Mouse (Mus musculus) neural tube, embryonic 15.5 days (tissue): ENCODE measurements around the gene Proser2. TPM values are rescaled to one million over a fixed set of nuclear protein-coding genes. Genes with fewer than 3 reads are reported as not detected.

Source experiments
- ATAC-seq: fragments of 200-750 bp; cut with Nextera tagmentation; 2 replicates; pipeline ENCODE4 v1.8.0; 2017; ENCODE audit warnings: mild to moderate bottlenecking, moderate TSS enrichment, moderate library complexity; ENCODE audit not compliant: low FRiP score
- H3K27ac ChIP-seq: fragments of 300-500 bp; sonication (generic); replicated peaks from 2 replicates; pipeline ENCODE4 v1.5.1; 2015; ENCODE audit warnings: mild to moderate bottlenecking, inconsistent platforms
- H3K27me3 ChIP-seq: fragments of 300-500 bp; sonication (generic); replicated peaks from 2 replicates; pipeline ENCODE4 v1.6.1; 2015; ENCODE audit warnings: inconsistent platforms
- H3K36me3 ChIP-seq: fragments of 300-500 bp; sonication (generic); 2 replicates; pipeline ENCODE4 v1.6.1; 2015; ENCODE audit warnings: inconsistent platforms
- H3K4me1 ChIP-seq: fragments of 300-500 bp; sonication (generic); 2 replicates; pipeline ENCODE4 v1.6.1; 2015; ENCODE audit warnings: inconsistent platforms
- H3K4me2 ChIP-seq: fragments of 300-500 bp; sonication (generic); 2 replicates; pipeline ENCODE4 v1.6.1; 2015; ENCODE audit warnings: inconsistent platforms, mild to moderate bottlenecking, moderate library complexity
- H3K4me3 ChIP-seq: fragments of 300-500 bp; sonication (generic); replicated peaks from 2 replicates; pipeline ENCODE4 v1.5.1; 2015; ENCODE audit warnings: mild to moderate bottlenecking, inconsistent platforms
- H3K9ac ChIP-seq: fragments of 300-500 bp; sonication (generic); replicated peaks from 2 replicates; pipeline ENCODE4 v1.6.1; 2015; ENCODE audit warnings: mild to moderate bottlenecking, inconsistent platforms
- H3K9me3 ChIP-seq: fragments of 300-500 bp; sonication (generic); replicated peaks from 2 replicates; pipeline ENCODE4 v1.6.1; 2016; ENCODE audit warnings: inconsistent platforms
- WGBS: fragments of 180-500 bp; shearing (Covaris S2); methylation state at CpG from one replicate; pipeline ENCODE4 v1.1.7; 2015; ENCODE audit warnings: mixed read lengths; 5-methylcytosine and 5-hydroxymethylcytosine counted together
- polyA plus RNA-seq: library from polyadenylated mRNA; unstranded; fragments of >200 nt; fragmentation: Nextera tagmentation; extraction: Ambion mirVana; gene quantifications from 2 replicates; pipeline ENCODE4 v1.2.1, GENCODE M21; 2015

The Proser2 gene
- polyA plus RNA-seq, 1 experiment from 2014 or later: 14.5 TPM

DNA sequence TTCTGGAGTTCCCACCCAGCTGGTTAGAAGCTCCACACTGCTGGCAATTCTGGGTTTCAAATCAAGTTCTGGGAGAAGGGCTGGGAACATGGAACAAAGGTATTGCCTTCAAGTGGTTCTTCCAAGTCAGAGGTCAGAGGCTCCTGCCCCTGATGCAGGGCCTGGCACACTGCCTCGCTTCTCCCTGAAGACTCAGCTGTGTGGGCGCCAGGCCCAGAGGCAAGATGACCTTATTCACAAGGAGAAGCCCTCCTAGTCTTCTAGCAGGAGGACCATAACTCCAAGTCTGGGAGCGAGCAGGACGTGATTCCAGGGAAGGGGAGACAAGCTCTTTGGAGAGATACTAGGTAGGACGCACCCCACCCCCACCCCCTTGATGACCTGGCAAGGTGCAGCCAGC, 42.9 kb downstream of the Proser2 start:
- ATAC-seq: no peak
- Histone ChIP-seq H3K27me3 (no peaks in the 10 kb centered on the region), H3K27ac (no peak overlapping the region), H3K36me3 (no peaks in the 10 kb centered on the region), H3K4me3 (no peak overlapping the region), H3K4me2 (no peak overlapping the region), H3K9ac (no peak overlapping the region), H3K9me3 (no peaks in the 10 kb centered on the region), H3K4me1 (no peaks in the 10 kb centered on the region)
- 95% methylated on average over 5 of the region's 5 CpGs for WGBS

DNA sequence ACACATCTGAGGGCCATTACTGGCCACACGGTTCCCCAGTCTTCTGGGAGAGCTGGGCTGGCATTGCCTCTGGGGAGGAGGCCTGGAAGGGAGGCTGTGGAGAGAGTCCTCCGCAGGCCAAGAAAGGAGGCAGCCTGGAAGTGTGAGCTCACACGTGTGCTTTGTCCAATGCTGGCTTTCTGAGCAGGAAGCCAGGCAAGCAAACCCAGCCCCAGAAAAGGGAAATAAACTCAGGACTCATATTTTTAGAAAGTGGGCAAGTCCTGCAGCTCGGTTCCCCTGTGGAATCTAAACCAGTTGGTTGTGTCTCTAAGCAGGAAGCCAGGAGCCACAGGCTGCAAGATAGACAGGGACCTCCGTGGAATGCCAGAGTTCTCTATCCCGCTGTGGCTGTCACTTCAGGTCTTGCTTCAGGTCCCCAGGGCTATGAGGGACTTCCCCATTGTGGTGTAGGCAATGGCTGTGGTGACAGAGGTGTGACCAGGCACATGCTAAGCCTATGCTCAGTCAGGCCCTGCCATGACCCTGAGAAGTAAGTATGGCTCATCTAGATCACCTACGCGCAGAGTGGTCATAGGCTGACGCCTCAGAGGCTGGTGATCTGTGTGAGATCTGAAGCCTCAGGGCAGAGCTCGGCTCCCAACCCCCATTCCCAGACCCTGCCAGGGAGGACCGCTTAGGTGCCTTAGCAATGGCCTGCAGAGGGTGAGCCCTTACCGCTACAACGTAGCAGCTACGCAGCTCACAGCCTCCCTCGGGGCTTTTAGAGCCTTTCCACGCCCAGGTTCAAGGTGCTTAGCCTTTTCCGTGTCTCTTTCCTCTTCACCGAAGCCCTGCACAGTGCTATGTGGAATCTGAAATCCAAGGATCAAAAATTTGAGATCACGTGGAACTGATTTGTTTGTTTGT, 44.1 kb downstream of the Proser2 start:
- WGBS: 83% methylated on average over 19 of the region's 19 CpGs
- ATAC-seq: 0 out of 2 replicates have a peak, but pooled peaks have one; percentile 14

DNA sequence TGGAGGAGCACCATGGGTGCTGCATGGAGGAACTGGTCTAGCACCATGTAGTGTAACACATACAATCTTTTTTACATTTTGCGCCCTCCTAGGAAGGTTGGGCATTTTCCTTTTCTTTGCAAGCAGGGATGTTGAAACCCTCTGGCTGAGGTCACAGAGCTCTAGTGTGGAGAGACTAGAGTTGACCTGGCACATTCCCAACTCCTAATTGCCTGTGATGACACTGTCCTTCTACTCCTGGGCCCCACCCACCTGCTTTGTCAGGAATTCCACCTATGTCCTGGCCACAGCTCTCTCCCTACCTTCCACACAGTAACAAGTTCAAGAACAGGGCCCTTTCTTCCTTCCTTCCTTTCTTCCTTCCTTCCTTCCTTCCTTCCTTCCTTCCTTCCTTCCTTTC, 46.3 kb downstream of the Proser2 start:
- H3K4me2 ChIP-seq: no peak overlapping the region
- H3K4me1 ChIP-seq: no peaks in the 10 kb centered on the region
- H3K27me3 ChIP-seq: no peaks in the 10 kb centered on the region; the same call in 1 of the 2 replicates
- no peaks in the 10 kb centered on the region for H3K36me3 ChIP-seq
- H3K27ac ChIP-seq: no peak overlapping the region
- no peak for ATAC-seq
- no peaks in the 10 kb centered on the region for H3K9me3 ChIP-seq
- no peak overlapping the region for H3K4me3 ChIP-seq
- H3K9ac ChIP-seq: no peak overlapping the region
- 100% methylated on average over 1 of the region's 1 CpGs for WGBS

More for the DNA sequence above, 44.1 kb downstream of the Proser2 start:
- no peak overlapping the region for H3K4me2 ChIP-seq
- H3K4me3 ChIP-seq: no peak overlapping the region
- H3K27ac ChIP-seq: no peak overlapping the region
- H3K9ac ChIP-seq: no peak overlapping the region
- H3K9me3 ChIP-seq: no peaks in the 10 kb centered on the region
- H3K27me3 ChIP-seq: no peaks in the 10 kb centered on the region
- H3K36me3 ChIP-seq: no peaks in the 10 kb centered on the region
- H3K4me1 ChIP-seq: no peaks in the 10 kb centered on the region

DNA sequence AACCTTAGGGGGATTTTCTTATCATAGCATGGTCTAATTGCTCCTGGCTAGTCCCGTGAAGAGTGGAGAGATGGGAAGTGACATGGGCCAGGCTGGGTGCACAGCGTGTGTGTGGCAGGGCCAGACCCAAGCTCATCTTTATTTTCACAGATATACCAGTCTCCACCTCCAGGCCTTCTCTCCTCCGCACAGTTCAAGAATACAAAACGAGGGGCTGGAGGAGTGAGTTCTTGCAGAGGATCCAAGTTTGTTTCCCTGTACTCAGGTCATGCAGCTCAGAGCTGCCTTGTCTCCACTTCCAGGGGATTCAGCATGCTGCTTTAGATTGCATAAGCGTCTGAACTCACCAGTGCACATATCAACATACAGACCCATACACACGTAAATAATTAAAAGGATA, 47.4 kb downstream of the Proser2 start:
- Histone ChIP-seq H3K4me2 (no peak overlapping the region), H3K36me3 (no peaks in the 10 kb centered on the region), H3K9ac (no peak overlapping the region), H3K27ac (no peak overlapping the region), H3K9me3 (no peaks in the 10 kb centered on the region), H3K4me1 (no peaks in the 10 kb centered on the region), H3K4me3 (no peak overlapping the region), H3K27me3 (no peaks in the 10 kb centered on the region; the same call in 1 of the 2 replicates)
- 86% methylated on average over 6 of the region's 6 CpGs for WGBS
- ATAC-seq: no peak

DNA sequence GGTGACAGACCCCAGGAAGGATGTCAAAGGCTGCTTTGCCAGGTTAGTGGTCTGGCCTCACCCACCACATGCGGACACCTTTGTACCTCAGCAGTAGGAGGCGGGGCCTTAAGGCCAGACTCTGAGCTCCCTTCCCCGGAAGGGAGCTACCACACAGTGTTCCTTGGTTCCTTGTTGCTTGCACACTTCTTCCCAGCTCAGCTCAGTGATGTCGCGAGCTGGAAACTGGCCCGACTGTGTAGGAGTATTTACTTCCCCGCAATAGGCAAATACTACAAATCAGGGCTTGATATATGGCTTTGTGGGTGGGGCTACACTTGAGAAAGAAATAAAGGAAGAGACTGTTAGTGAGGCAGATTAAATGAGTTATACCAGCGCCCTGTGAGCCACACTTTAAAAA, 48.9 kb downstream of the Proser2 start:
- no peaks in the 10 kb centered on the region for H3K36me3 ChIP-seq
- WGBS: 50% methylated on average over 8 of the region's 8 CpGs

DNA sequence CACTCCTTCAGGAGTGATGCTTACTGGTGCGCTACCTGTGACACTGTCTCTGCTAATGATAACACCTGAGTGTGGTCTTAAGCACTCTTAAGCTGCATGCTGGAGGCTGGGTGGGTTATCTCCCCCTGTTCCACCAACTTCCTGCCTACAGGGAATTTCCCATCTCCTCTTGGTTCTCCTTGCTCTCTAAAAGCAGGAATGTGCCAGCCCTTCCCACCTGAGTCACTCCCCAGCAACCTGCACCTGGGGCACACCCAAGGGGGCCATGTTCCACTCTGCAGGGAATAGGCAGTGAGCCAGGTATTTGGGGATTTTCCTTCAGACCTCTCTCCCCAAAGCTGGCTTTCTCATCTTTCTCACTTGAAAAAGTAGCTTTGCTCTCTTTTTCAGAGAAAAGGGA, 50.0 kb downstream of the Proser2 start:
- 96% methylated on average over 1 of the region's 1 CpGs for WGBS
- no peak overlapping the region for H3K4me3 ChIP-seq
- H3K9ac ChIP-seq: no peak overlapping the region
- H3K27ac ChIP-seq: no peak overlapping the region
- no peaks in the 10 kb centered on the region; the same call in 1 of the 2 replicates for H3K27me3 ChIP-seq
- H3K4me2 ChIP-seq: no peak overlapping the region
- no peaks in the 10 kb centered on the region for H3K36me3 ChIP-seq
- no peak for ATAC-seq
- H3K4me1 ChIP-seq: no peaks in the 10 kb centered on the region
- H3K9me3 ChIP-seq: no peaks in the 10 kb centered on the region

More for the DNA sequence above, 48.9 kb downstream of the Proser2 start:
- H3K9me3 ChIP-seq: no peaks in the 10 kb centered on the region
- no peaks in the 10 kb centered on the region for H3K4me1 ChIP-seq
- ATAC-seq: no peak
- H3K4me2 ChIP-seq: no peak overlapping the region
- H3K9ac ChIP-seq: no peak overlapping the region
- H3K27ac ChIP-seq: no peak overlapping the region
- H3K27me3 ChIP-seq: no peaks in the 10 kb centered on the region; the same call in 1 of the 2 replicates
- H3K4me3 ChIP-seq: no peak overlapping the region

DNA sequence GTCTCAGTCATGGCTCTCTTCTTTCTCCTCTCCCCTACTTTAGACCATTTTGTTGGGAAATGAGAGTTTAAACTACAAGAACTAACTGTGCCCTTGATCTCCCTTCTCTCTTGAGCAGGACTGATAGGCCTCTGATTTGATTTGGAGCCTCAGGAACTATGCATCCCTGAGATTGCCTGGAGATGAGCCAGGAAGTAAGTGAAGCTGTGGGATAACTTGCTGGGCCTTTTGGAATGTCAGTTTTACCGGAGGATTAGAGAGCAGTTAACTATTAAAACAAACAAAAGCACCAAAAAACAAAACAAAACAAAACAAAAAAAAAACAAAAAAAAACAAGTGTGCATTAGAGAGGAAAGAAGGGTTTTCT, 54.5 kb downstream of the Proser2 start:
- no peak overlapping the region for H3K4me2 ChIP-seq
- no peak overlapping the region for H3K27ac ChIP-seq
- H3K36me3 ChIP-seq: no peaks in the 10 kb centered on the region
- 0 out of 2 replicates have a peak, but pooled peaks cover 3% of the 10 kb centered on the region for H3K4me1 ChIP-seq
- no peak overlapping the region for H3K9ac ChIP-seq
- 39% methylated on average over 1 of the region's 1 CpGs for WGBS
- no peaks in the 10 kb centered on the region; the same call in 1 of the 2 replicates for H3K27me3 ChIP-seq
- no peak overlapping the region for H3K4me3 ChIP-seq
- no peaks in the 10 kb centered on the region for H3K9me3 ChIP-seq
- ATAC-seq: no peak

DNA sequence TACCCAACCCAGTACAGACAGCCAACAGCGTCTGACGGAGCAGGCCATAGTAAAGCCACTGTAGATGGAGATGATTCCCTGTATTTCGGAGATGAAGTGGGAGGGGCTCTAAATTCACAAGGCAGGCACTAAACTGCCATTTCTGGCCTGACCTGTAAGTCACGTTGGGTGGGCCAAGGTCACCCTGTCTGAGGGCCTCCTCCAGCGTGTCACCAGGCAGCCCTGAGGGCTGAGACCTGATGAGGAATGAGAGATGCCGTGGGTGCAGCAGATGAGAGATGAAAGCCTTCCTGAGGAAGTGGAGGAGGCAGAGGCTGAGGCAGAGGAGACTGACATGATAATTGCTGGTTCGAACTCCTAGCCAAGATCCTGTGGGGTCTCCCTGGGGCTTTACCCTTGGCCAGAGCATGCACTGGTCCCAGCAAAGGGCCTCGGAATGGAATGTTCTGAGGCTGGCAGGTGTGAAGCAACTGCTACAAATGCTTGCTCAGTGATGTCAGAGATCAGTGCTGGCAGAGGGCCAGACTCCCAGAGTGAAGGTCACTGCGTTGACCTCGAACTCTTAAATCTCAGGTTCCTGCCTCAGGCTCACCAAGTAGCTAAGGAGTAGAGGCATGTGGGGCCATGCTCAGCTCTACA, 55.0 kb downstream of the Proser2 start:
- Histone ChIP-seq H3K27me3 (no peaks in the 10 kb centered on the region; the same call in 1 of the 2 replicates), H3K4me1 (0 out of 2 replicates have a peak, but pooled peaks cover 3% of the 10 kb centered on the region), H3K4me3 (no peak overlapping the region), H3K4me2 (no peak overlapping the region), H3K9me3 (no peaks in the 10 kb centered on the region), H3K9ac (no peak overlapping the region), H3K27ac (no peak overlapping the region), H3K36me3 (no peaks in the 10 kb centered on the region)
- 65% methylated on average over 10 of the region's 10 CpGs for WGBS
- ATAC-seq: no peak

DNA sequence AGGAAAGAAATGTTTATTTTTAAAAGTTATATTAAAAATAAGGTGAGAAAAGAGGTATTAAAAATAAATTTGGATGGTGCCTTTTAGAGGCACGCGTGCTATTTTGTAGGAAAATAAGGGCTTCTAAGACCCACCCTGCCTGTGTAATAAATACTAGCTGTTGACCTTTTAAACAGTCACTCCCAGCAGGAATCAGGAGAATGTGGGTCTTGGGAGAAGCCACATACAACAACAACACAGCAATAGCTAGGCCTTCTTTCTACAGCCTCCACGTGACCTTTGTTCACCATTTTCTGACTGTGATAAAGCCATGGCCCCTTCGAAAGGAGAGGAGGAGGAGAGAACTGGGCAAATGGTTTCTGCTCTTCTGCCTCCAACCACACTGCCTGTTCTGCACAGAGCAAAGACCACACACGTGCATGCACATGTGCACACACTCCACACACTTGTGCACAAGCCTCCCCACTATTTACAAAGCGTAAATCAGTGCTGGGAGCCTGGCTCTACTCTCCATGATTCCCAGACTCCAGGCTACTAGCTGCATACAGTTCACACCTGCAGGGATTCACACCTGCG, 57.2 kb downstream of the Proser2 start:
- no peak overlapping the region for H3K27ac ChIP-seq
- 0 out of 2 replicates have a peak, but pooled peaks cover 3% of the 10 kb centered on the region for H3K4me1 ChIP-seq
- no peak overlapping the region for H3K4me3 ChIP-seq
- H3K4me2 ChIP-seq: no peak overlapping the region
- H3K9ac ChIP-seq: no peak overlapping the region
- H3K36me3 ChIP-seq: no peaks in the 10 kb centered on the region
- no peaks in the 10 kb centered on the region for H3K9me3 ChIP-seq
- 70% methylated on average over 7 of the region's 7 CpGs for WGBS
- H3K27me3 ChIP-seq: no peaks in the 10 kb centered on the region
- no peak for ATAC-seq

DNA sequence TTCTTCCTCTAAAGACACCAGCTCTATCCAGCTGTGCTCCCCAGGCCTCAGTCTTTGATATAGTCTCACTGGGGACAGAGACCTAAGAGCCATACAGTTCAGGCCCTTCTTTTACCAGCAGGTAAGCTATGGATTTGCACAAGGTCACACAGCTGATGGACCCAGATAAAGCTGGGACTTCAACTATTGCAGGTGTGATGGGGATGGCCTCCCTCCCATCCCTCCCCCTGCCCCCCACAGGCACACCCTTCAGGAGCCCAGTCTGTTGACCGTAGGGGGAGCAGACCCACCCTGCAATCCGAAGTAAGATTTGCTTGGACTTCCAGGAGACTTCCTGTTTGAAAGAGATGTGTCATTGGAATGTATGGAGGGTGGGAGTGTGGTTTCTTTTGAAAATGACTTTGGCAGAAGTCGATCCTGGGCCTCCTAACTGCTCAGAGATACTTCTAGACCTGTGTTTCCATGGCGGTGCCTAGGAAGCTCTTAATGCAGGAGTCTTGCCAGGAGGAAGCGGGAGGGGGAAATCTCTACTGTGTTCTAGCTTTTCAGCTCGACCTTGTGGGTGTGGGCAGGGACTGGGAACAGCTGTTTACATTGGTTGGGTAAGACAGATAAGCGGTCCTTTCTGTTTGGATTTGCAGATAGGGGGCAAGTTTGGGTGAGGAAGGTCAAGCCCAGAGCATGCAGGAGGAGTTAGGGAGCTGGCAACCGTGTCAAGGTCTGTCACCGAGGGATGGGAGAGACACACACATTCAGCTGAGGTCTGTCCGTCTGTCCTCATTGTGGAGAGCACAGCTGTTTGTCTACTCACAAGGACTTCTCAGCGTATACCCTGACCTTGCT, 58.2 kb downstream of the Proser2 start:
- no peak for ATAC-seq
- H3K9me3 ChIP-seq: no peaks in the 10 kb centered on the region
- no peak overlapping the region for H3K9ac ChIP-seq
- no peak overlapping the region for H3K4me3 ChIP-seq
- H3K27ac ChIP-seq: no peak overlapping the region
- H3K4me2 ChIP-seq: no peak overlapping the region
- 0 out of 2 replicates have a peak, but pooled peaks cover 3% of the 10 kb centered on the region for H3K4me1 ChIP-seq
- H3K27me3 ChIP-seq: no peaks in the 10 kb centered on the region
- 68% methylated on average over 11 of the region's 11 CpGs for WGBS
- no peaks in the 10 kb centered on the region for H3K36me3 ChIP-seq

DNA sequence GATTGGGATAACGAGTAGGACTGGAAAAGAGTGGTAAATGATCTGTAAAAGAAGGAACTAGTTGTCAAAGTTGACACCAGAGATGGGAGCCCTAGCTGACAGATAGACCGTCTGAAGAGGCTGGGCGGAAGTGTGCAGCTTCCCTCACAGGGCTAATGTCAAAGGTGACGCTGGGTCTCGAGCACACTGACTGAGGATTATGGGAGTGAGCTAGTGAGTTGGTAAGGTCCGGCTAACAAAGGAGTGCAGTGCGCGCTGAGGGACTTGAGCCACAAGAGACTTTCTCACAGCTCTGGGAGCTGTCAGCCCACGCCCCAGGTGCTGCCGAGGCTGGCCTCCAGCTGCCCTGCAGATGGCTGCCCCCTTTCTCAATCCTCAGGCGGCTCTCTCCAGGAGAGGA, 59.1 kb downstream of the Proser2 start:
- H3K4me2 ChIP-seq: no peak overlapping the region
- ATAC-seq: no peak
- no peaks in the 10 kb centered on the region for H3K27me3 ChIP-seq
- H3K36me3 ChIP-seq: no peaks in the 10 kb centered on the region
- 66% methylated on average over 11 of the region's 11 CpGs for WGBS
- no peak overlapping the region for H3K27ac ChIP-seq
- no peak overlapping the region for H3K9ac ChIP-seq
- H3K4me3 ChIP-seq: no peak overlapping the region
- no peaks in the 10 kb centered on the region for H3K9me3 ChIP-seq
- H3K4me1 ChIP-seq: 0 out of 2 replicates have a peak, but pooled peaks cover 3% of the 10 kb centered on the region
